Mouse (Mus musculus) C2C12 (cell line): Measurements from ENCODE around the gene Abcd1.
A peak's percentile ranks its signal among the peaks of the same experiment; 100 is the strongest.

ENCODE experiments used
- CTCF ChIP-seq: IDR thresholded peaks from one replicate; pipeline ENCODE4 v1.5.1; 2011; ENCODE audit not compliant: control insufficient read depth, insufficient read depth, insufficient read length
- FOSL1 ChIP-seq: IDR thresholded peaks from one replicate; pipeline ENCODE4 v1.8.0; 2011; ENCODE audit warnings: mild to moderate bottlenecking, low read length; ENCODE audit not compliant: poor library complexity, insufficient read depth, severe bottlenecking
- MAX ChIP-seq: IDR thresholded peaks from one replicate; pipeline ENCODE4 v1.6.1; 2011; ENCODE audit warnings: mild to moderate bottlenecking, control low read depth
- USF1 ChIP-seq: IDR thresholded peaks from one replicate; pipeline ENCODE4 v1.6.1; 2011; ENCODE audit warnings: low read depth, mild to moderate bottlenecking, control low read depth, moderate library complexity

DNA sequence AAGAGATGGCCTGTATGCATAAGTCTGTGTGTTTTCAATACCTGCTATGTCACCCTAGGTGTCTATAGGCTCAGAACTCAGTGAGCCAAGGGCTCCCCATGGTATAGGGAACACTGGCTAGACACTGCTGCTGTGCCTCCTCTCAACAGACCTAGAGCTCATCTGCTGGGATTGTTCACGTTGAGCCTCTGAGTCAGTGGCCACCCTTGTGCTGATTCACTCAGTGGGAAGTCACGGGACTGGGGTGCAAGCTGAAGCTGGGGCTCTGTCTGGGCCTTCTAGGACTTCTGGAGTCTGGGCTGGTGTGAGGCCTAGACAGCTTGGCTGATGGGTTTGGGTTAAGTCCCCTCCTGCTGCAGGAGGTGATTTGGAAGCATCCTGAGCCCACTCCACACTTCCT lies 41.2 kb upstream of the Abcd1 start:
- TF ChIP-seq CTCF (no peak), MAX (no peak), USF1 (peak; percentile 24), FOSL1 (no peak)
